Mouse (Mus musculus) urinary bladder, postnatal 14 days (tissue): ENCODE results near the gene 2210016L21Rik.
"Not testable (repeated sequence)": the region's sequence is repeated elsewhere in the genome, so short reads cannot be mapped to it uniquely, and the experiment has no call there.

Experiments used
- DNase-seq: peaks from one replicate; pipeline ENCODE4 v3.0.0; 2021; ENCODE audit warnings: low spot score

Gene 2210016L21Rik

DNA sequence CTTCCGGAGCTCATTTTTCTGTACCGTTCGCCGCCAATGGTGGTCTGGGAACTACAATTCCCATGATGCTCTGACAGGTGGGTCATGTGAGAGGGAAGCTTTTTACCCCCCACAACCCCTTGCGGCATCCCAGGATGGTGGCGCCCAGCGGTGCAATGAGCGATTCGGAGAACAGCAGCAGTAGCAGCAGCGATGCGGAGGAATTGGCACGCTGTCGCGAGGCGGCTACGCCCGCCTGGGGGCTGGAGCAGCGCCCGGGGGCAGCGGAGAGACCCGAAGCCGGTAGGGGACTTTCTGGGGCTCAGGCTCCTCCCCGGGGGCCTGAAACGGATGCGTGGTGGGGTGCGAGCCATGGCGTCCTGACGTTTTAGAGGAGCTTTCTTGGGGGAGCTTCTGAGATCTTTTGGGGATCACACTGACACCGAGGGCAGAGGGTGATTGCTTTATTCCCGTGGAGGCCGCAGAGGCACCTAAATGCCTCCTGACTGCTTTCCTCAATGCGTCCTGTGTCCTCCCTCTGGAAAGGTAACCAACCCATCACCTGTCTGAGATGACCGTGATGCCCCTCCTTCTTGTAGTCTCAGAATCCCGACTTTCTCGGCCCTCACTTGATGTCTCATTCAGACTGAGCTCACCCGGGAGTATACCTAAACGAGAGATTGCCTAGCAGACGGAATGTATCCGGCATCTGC is at the start of gene 2210016L21Rik:
Gene 2210016L21Rik, plus strand, starts transcription at position 85 of the 692 bp plus-strand sequence.
- peak; percentile 85 for DNase-seq

DNA sequence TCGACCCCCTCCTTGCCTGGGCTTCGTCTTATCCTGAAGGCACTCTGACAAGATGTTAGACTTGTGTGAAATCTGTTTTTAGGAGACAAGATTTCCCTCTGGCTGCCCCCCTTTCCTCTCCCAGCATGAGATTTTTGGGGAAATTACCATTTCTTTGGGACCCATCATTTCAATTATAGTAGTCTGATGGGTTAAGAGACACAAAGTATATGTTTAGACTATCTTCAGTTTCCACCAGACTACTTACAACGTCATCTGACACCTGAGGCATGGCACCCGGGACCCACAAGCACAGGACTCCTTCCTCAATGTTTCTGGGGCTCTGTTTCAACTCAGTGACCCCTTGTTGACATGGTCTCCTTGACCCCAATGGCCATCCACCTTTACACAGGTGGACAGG is 46.4 kb upstream of the 2210016L21Rik start:
- DNase-seq: no peak

DNA sequence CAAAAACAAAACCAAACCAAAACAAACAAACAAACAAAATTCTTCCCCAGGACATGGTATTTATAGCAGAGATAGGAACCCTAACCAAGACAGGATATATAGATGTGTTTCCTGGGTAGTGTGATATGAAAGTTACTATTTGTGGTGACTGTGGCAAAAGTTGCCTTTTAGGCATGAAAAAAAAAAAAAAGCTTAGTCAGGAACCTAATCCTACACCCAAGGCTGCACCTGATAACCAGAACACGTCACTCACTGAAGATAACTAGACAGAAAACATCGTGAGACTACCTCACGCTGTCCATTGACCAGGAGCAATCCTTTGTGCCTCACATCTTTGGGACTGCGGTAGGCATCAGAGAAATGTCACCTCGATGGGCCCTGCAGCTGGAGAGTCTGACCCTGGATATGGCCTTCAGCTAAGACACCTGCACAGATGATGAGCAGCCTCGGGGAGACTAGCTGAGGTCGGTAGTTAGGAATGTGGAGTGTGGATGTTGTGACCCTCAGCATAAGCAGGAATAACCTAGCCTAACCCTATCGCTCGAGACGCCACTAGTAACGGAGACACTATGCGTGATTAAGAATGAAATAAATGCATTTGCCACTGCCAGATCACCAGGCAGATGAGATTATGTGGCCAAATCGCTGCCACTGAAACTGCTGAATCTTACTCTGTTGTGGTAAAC is 45.1 kb upstream of the 2210016L21Rik start, which contains the start of gene Oasl2:
Gene Oasl2, plus strand, starts transcription at position 249 of the 686 bp plus-strand sequence.
- DNase-seq: no peak

DNA sequence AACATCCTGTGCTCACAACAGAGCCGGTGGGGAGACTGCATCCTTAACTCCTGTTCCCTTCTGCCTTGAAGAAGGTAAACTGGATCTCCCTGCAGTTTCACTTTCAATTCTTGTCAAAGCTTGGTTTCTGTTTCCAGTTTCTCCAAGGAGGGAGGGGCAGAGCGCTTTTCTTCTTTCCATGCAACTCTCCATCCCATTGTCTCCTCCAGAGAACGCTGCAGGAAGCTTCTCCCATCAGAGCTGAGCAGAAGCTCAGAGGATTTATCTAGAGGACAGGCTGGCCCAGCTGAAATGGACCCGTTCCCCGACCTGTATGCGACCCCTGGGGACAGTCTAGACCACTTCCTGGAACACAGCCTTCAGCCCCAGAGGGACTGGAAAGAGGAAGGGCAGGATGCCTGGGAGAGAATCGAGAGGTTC is 44.6 kb upstream of the 2210016L21Rik start:
- no peak for DNase-seq

DNA sequence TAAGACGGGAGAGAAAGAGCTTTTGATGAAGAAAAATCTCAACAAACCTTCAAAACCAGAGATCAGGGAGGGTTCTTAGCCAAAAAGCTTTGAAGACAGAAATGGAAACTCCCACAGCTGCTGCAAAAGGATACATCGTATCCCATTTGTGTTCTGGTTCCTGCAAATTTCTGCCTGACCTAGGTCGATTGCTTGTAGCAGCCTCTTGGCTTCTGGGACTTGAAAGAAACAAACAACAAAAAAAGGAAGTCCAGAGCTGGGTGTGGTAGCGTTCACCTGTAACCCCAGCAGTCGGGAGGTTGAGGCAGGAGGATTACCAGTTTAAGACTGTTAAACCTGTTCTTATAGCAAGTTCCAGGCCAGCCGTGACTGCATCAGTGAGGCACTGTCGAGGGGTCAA is 43.1 kb upstream of the 2210016L21Rik start:
- no peak for DNase-seq

DNA sequence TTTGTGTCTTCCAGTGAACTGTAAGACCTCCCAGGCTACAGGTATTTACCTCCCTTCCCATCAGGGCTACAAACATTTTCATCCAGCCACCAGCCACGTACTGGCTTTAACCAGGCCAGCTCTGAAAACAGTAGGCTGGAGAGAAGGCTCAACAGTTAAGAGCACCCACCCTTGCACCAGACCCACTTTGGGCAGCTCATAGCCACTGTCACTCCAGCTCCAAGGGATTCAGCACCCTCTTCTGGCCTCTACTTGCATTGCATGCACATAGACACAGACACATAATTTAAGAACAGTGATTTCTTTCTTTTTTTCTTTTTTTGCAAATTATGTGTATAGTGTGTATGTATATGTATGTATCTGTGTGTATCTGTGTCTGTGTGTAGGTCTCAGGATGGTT is 39.5 kb upstream of the 2210016L21Rik start:
- peak; percentile 38 for DNase-seq

DNA sequence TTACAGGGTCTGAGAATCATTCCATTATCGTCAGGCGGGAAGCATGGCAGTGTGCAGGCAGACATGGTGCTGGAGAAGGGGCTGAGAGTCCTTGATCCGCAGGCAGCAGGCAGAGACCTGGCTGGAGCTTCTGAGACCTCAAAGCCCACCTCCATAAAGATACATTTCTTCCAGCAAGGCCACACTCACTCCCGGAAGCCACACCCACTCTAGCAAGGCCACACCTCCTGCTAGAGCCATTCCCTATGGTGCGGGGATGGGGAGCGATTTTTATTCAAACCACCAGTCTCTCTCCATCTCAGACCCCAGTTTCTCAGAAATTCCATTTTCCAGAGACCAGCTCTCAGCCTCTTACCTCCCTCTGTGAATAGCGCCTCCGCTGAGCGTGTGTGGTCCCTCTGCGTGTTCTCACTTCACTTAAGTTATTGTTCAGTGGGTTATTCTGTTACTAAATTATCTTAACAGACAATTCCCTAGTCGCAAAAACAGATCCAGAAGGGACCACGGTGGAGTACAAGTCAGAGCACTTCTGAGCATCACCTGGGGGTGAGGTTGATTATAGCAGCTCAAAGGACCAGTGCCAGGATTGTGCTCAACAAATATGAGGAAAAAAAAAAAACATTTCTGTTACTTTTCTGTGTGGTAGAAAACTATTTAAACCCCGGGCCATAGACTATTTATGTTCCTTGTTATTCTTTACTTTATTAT is 33.2 kb upstream of the 2210016L21Rik start:
- DNase-seq: no peak

DNA sequence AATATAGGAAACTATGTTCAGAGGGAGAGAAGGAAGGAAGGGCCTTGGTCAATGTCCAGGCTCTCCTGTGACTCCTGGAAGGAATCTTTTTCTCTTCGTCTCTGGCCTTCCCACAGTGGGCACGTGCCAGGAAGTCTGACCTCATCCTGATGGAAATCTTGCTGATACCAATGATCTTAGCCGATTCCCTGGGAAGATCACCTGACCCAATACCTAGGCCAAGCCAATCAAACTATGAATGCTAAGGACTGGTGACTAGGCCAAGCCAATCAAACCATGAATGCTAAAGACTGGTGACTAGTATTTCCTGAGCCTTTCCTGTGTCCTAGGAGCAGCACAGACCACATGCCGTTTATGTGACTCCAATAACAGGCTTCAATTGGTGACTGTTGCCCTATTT is 28.3 kb upstream of the 2210016L21Rik start:
- DNase-seq: no peak

DNA sequence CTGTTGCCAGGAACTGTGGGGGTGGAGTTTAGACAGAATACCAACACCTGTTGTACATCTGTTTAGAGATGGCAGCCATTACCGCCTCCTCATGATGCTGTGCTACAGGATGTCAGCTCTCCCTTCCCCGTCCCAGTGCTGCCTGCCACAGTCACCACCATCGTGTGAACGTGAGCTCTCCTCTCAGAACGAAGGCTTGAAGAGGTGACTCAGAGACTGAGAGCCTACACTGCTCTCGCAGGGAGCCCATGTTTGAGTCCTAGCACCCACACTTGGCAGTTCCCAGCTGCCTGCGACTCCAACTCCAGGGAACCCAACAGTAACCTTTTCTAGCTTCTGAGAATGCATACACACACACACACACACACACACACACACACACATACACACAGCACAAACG is 27.1 kb upstream of the 2210016L21Rik start:
- no peak for DNase-seq

- no peak for DNase-seq
Observed at GRCm38 (mm10) chr5:114915854-114916253, 26.1 kb upstream of the 2210016L21Rik start.

DNA sequence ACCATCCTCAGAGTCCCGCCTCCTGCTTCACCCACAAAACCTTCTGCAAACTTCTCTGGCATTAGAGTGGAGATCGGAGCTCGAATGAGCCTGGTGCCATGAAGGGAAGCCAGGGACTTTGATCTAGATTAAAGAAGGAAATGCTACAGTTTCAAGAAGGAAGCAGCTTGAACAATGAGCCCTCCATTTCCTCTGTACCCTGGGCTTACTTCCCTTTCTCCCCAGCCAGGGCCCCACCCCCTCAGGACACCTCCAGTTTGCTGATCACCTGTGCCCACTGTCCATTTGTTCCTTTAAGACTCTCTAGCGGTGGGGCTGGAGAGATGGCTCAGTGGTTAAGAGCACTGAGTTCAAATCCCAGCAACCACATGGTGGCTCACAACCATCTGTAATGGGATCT is 25.2 kb upstream of the 2210016L21Rik start:
- no peak for DNase-seq

GRCm38 (mm10) chr5:114917357-114917756 is 24.6 kb upstream of the 2210016L21Rik start:
- not testable (repeated sequence) for DNase-seq

DNA sequence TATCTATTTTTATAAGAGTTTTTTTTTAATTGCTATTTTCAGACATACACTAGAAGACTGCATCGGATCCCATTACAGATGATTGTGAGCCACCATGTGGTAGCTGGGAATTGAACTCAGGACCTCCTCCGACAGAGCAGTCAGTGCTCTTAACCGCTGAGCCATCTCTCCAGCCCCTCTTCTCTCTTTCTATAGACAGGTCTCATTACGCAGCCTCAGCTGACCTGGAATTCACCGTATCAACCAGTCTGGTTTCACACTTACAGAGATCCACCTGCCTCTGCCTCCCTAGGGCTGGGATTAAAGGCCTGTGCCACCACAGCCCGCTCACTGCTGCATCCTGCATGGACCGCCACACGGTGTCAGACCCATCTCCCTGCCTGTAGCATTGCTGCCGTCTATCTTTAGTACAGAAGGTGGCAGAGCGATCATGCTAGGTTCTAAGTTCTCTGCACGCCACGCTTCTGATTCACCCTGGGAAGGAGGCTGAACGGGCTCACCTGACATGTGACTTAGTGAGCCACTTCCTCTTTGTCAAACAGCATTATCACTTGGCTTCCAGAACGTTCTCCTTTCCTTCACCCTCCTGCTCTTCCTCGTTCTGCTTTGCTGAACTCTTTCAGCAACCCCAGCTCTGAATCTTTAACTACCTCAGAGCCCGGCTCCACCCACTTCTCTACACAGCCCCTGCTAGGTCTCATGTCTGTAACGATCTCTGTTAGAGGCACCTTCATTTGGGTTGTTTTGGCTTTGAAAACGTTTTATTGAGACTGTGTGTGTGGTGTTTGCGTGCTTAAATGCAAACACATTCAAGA is 20.2 kb upstream of the 2210016L21Rik start:
- DNase-seq: peak; percentile 17

- DNase-seq: no peak
Observed at GRCm38 (mm10) chr5:114922366-114922731, 19.6 kb upstream of the 2210016L21Rik start.

- peak; percentile 46 for DNase-seq
Observed at GRCm38 (mm10) chr5:114922998-114923473, 18.9 kb upstream of the 2210016L21Rik start, which contains the start of gene Oasl1. Oasl1 (plus strand) TSS chr5:114923240.

DNA sequence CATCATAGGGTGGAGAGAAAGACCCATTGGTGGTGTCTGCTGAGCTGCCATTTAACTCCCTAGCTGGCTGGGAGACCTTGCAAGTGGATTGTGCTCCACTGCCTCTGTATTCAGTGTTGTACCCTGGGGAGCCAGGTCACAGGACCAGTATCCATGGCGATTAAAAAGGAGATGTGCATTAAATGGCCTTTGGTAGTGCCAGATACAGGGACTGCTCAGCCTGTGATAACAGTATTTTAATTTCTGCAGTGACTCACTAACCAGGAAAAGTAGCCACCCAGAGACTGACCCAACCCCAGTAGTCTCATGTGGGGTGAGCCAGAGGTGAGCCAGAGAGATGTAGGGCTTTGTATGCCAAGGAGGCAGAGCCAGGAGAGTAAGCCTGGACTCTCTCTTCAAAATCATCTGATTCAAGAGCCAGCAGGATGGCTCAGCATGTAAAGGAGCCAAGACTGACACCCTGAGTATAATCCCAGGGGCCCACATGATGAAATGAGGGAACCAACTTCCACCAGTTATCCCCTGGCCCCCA is 15.7 kb upstream of the 2210016L21Rik start:
- no peak for DNase-seq

DNA sequence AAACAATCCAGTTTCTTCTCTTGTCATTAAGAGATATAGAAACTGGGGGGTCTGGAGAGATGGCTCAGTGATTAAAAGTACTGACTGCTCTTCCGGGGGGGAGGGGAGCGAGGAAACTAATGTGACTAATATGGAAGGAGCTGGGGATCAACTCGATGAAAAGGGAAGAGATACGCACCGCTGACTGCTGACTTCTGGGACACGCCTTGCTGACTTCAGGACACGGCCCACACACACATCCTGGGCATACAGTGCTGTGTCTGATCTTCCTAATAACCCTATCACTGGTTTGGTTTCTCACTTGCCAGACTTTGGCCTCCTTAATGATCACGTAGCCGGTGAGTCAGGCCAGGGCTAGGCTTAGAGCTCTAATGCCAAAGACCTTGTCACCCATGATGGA is 15.2 kb upstream of the 2210016L21Rik start:
- no peak for DNase-seq

- DNase-seq: no peak
Observed at GRCm38 (mm10) chr5:114931626-114932025, 10.3 kb upstream of the 2210016L21Rik start.

GRCm38 (mm10) chr5:114933206-114933605 is 8.8 kb upstream of the 2210016L21Rik start:
- no peak for DNase-seq

- no peak for DNase-seq
Observed at GRCm38 (mm10) chr5:114935838-114936237, 6.1 kb upstream of the 2210016L21Rik start.

DNA sequence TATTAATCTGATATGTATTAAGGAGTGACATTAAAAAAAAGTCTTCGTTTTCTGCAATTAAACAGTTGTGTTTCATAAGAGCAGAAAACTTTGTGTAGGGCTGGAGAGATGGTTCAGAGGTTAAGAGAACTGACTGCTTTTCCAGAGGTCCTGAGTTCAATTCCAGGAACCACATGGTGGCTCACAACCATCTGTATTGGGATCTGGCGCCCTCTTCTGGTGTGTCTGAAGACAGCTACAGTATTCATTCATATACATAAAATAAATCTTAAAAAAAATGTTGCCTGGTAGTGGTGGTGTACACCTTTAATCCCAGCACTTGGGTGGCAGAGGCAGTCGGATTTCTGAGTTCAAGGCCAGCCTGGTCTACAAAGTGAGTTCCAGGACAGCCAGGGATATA is 820 bp upstream of the 2210016L21Rik start:
- DNase-seq: not testable (repeated sequence)

DNA sequence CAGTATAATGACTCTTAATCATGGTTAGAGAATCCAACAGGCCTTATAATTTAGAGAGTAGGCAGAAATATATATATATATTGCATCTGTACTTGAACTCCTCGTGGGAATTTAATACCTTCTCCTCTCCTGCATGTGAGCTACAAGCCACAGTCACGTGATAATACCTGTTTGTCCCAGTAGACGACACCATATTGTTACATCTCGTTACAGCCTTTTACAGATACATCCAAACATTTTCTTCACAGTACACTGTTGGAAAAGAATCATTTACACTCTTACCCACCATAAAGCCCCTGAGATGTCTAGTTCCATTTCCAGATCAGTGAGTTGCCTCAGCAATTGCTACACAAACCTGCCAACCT is 790 bp downstream of the 2210016L21Rik start:
- DNase-seq: no peak
